Mouse (Mus musculus) kidney, adult 2 months (tissue): ENCODE measurements around the gene Slc4a8. TPM values are rescaled to one million over a fixed set of nuclear protein-coding genes. Genes with fewer than 3 reads are reported as not detected.
A peak's percentile ranks its signal among the peaks of the same experiment; 100 is the strongest.

Source experiments
- DNase-seq: peaks from one replicate; pipeline ENCODE4 v3.0.0; 2021
- H3K27ac ChIP-seq: fragments of 200-500 bp; 2 replicates; pipeline ENCODE4 v1.5.1; 2012; ENCODE audit warnings: low read depth, low read length, control low read depth, inconsistent platforms; ENCODE audit not compliant: insufficient read depth
- H3K27me3 ChIP-seq: fragments of 200-500 bp; replicated peaks from 2 replicates; pipeline ENCODE4 v1.6.1; 2012; ENCODE audit warnings: mild to moderate bottlenecking, moderate library complexity, low read length, inconsistent platforms; ENCODE audit not compliant: control insufficient read depth, insufficient read depth
- H3K36me3 ChIP-seq: fragments of 200-500 bp; 2 replicates; pipeline ENCODE4 v1.6.1; 2012; ENCODE audit warnings: mild to moderate bottlenecking, moderate library complexity, low read length, inconsistent platforms; ENCODE audit not compliant: control insufficient read depth, insufficient read depth
- H3K4me1 ChIP-seq: fragments of 200-500 bp; 2 replicates; pipeline ENCODE4 v1.6.1; 2011; ENCODE audit warnings: low read length; ENCODE audit not compliant: control insufficient read depth, insufficient read depth
- H3K4me3 ChIP-seq: fragments of 200-500 bp; 2 replicates; pipeline ENCODE4 v1.5.1; 2011; ENCODE audit warnings: mild to moderate bottlenecking, low read depth, low read length, control low read depth; ENCODE audit not compliant: insufficient read depth
- CTCF ChIP-seq: fragments of 200-500 bp; conservative IDR thresholded peaks from 2 replicates; pipeline ENCODE4 v1.5.1; 2011; ENCODE audit warnings: low read depth, mild to moderate bottlenecking, control low read depth, low read length, moderate library complexity, mixed read lengths; ENCODE audit not compliant: insufficient read depth, insufficient read length
- POLR2A ChIP-seq: fragments of 200-500 bp; IDR thresholded peaks from one replicate; pipeline ENCODE4 v1.6.1; 2011; ENCODE audit warnings: low read depth, low read length, control low read depth
- WGBS: fragments of 180-500 bp; shearing (Covaris S2); methylation state at CpG from one replicate; pipeline ENCODE4 v1.1.7; 2018; 5-methylcytosine and 5-hydroxymethylcytosine counted together
- polyA plus RNA-seq: library from polyadenylated mRNA; depleted of rRNA; stranded (reverse); fragments of >200 nt; gene quantifications from 2 replicates; pipeline ENCODE4 v1.2.3, GENCODE M21; 2012; rRNA removed

The Slc4a8 gene
- polyA plus RNA-seq, 1 experiment, result 5.9 TPM

DNA sequence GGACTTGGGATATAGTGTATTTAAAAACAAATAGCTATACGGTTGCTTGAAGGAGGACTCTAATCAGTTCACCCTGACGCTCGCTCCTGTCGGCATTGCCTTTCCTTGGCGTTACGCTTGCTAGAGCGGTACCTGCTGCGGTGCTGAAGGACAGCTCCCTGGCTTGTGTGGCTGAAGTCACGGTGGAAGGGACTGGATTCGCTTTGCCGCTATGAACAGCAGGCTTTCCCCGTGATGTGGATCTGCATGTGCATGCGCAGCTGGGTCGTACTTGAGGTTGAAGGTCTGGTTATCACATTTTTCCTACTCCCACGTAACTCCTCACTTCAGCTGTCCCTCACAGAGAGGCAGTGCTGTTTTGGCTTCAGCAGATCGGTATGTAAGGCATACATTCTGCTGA lies 111.6 kb downstream of the Slc4a8 start:
- Histone ChIP-seq H3K27me3 (peaks cover 5% of the 10 kb centered on the region), H3K4me3 (no peak overlapping the region), H3K27ac (no peak overlapping the region), H3K4me1 (peaks cover 4% of the 10 kb centered on the region), H3K36me3 (no peaks in the 10 kb centered on the region)
- WGBS, result 2% methylated on average over 16 of the region's 16 CpGs
- TF ChIP-seq CTCF, result no peak
- TF ChIP-seq POLR2A, result no peak
- DNase-seq, result peak; percentile 77

Other genes starting within 250 kb of the Slc4a8 start
- gene Tfcp2, start 209.7 kb upstream of the Slc4a8 start, polyA plus RNA-seq, result 18.7 and 20.6 TPM in 2 replicates
- 28.5 and 30.4 TPM in 2 replicates for gene Pou6f1, start 161.8 kb upstream of the Slc4a8 start, polyA plus RNA-seq
- gene Dazap2, start 146.4 kb upstream of the Slc4a8 start, polyA plus RNA-seq, result 578 and 812 TPM in 2 replicates
- gene Smagp, start 124.8 kb upstream of the Slc4a8 start, polyA plus RNA-seq, result 160 and 163 TPM in 2 replicates
- gene Bin2, start 92.2 kb upstream of the Slc4a8 start, polyA plus RNA-seq, result 1.7 and 4.7 TPM in 2 replicates
- 418 and 456 TPM in 2 replicates for gene Cela1, start 73.8 kb upstream of the Slc4a8 start, polyA plus RNA-seq
- gene Galnt6, start 32.4 kb upstream of the Slc4a8 start, polyA plus RNA-seq, result 0.24 and 1.2 TPM in 2 replicates
- gene Scn8a, start 108.1 kb downstream of the Slc4a8 start, polyA plus RNA-seq, result 0.45 TPM in 2 replicates